Mouse (Mus musculus): ENCODE measurements around the gene Depdc1a. TPM values are rescaled to one million over a fixed set of nuclear protein-coding genes. Genes with fewer than 3 reads are reported as not detected.
A peak's percentile ranks its signal among the peaks of the same experiment; 100 is the strongest.

Gene Depdc1a
- total and polyA plus RNA-seq, 2 experiments: 0.09 TPM; not detected in 1

- TF ChIP-seq POLR2A (IDR thresholded peaks at IDR 0.05; ENCODE audit: extremely low read depth, insufficient read depth, low read length) (no peak), CTCF (IDR thresholded peaks at IDR 0.05; ENCODE audit: low read depth, low read length) (no peak)
- no peaks in the 10 kb centered on the region for H3K79me2 ChIP-seq (ENCODE audit: control insufficient read depth, insufficient read depth, low read length)
- no peak overlapping the region for H3K27ac ChIP-seq (replicated peaks; ENCODE audit: insufficient read depth, low read depth, low read length)
- H3K4me1 ChIP-seq (ENCODE audit: control insufficient read depth, insufficient read depth, low read length): no peaks in the 10 kb centered on the region
- no peak for DNase-seq (ENCODE audit: extremely low read depth, low read depth, low spot score)
- H3K27me3 ChIP-seq (ENCODE audit: control insufficient read depth, insufficient read depth, low read length): no peaks in the 10 kb centered on the region
- no peaks in the 10 kb centered on the region for H3K36me3 ChIP-seq (ENCODE audit: control insufficient read depth, insufficient read depth, low read length)
- H3K4me3 ChIP-seq (ENCODE audit: insufficient read depth, low read depth, low read length): no peak overlapping the region
- H3K9ac ChIP-seq (ENCODE audit: low read depth, low read length): no peak overlapping the region
Measured at GRCm38 (mm10) chr3:159528563-159528962, 33.3 kb downstream of the Depdc1a start.

GRCm38 (mm10) chr3:159548303-159548702 is 53.1 kb downstream of the Depdc1a start:
- DNase-seq (ENCODE audit: extremely low read depth, low read depth, low spot score): peak; percentile 19
- H3K4me1 ChIP-seq (ENCODE audit: control insufficient read depth, insufficient read depth, low read length): no peaks in the 10 kb centered on the region
- no peaks in the 10 kb centered on the region for H3K27me3 ChIP-seq (ENCODE audit: control insufficient read depth, insufficient read depth, low read length)
- H3K4me3 ChIP-seq (ENCODE audit: insufficient read depth, low read depth, low read length): no peak overlapping the region
- H3K79me2 ChIP-seq (ENCODE audit: control insufficient read depth, insufficient read depth, low read length): no peaks in the 10 kb centered on the region
- TF ChIP-seq CTCF (IDR thresholded peaks at IDR 0.05; ENCODE audit: low read depth, low read length): no peak
- no peak for TF ChIP-seq POLR2A (IDR thresholded peaks at IDR 0.05; ENCODE audit: extremely low read depth, insufficient read depth, low read length)
- H3K27ac ChIP-seq (replicated peaks; ENCODE audit: insufficient read depth, low read depth, low read length): no peak overlapping the region
- 73% methylated on average over 3 of the region's 3 CpGs for WGBS
- H3K9ac ChIP-seq (ENCODE audit: low read depth, low read length): no peak overlapping the region
- H3K36me3 ChIP-seq (ENCODE audit: control insufficient read depth, insufficient read depth, low read length): no peaks in the 10 kb centered on the region

GRCm38 (mm10) chr3:159550224-159550623 is 55.0 kb downstream of the Depdc1a start:
- Histone ChIP-seq H3K4me1 (ENCODE audit: control insufficient read depth, insufficient read depth, low read length) (no peaks in the 10 kb centered on the region), H3K4me3 (ENCODE audit: insufficient read depth, low read depth, low read length) (no peak overlapping the region), H3K9ac (ENCODE audit: low read depth, low read length) (no peak overlapping the region), H3K36me3 (ENCODE audit: control insufficient read depth, insufficient read depth, low read length) (no peaks in the 10 kb centered on the region), H3K79me2 (ENCODE audit: control insufficient read depth, insufficient read depth, low read length) (no peaks in the 10 kb centered on the region), H3K27me3 (ENCODE audit: control insufficient read depth, insufficient read depth, low read length) (no peaks in the 10 kb centered on the region), H3K27ac (replicated peaks; ENCODE audit: insufficient read depth, low read depth, low read length) (no peak overlapping the region)
- no peak for TF ChIP-seq CTCF (IDR thresholded peaks at IDR 0.05; ENCODE audit: low read depth, low read length)
- TF ChIP-seq POLR2A (IDR thresholded peaks at IDR 0.05; ENCODE audit: extremely low read depth, insufficient read depth, low read length): no peak
- no peak for DNase-seq (ENCODE audit: extremely low read depth, low read depth, low spot score)

Other genes with a start within 250 kb of the Depdc1a start
- not detected in 2 replicates for gene Rpe65, start 103.7 kb downstream of the Depdc1a start, total RNA-seq (2014; rRNA removed)
- gene Rpe65, start 103.7 kb downstream of the Depdc1a start, polyA plus RNA-seq (2012; rRNA removed): not detected in 2 replicates

Measured in liver, adult 2 months (tissue).